Mouse (Mus musculus) liver, adult 2 months (tissue): ENCODE data around the gene Mrps17. TPM values are rescaled to one million over a fixed set of nuclear protein-coding genes. Genes with fewer than 3 reads are reported as not detected.
"Not testable (repeated sequence)": the region's sequence is repeated elsewhere in the genome, so short reads cannot be mapped to it uniquely, and the experiment has no call there.

ENCODE experiments used
- DNase-seq: peaks from one replicate; pipeline ENCODE4 v3.0.0-alpha.2; 2011; ENCODE audit warnings: low read depth, low spot score; ENCODE audit errors: extremely low read depth
- H3K27ac ChIP-seq: fragments of 200-500 bp; replicated peaks from 2 replicates; pipeline ENCODE4 v1.5.1; 2012; ENCODE audit warnings: low read depth, mild to moderate bottlenecking, control low read depth, inconsistent platforms, low read length; ENCODE audit not compliant: insufficient read depth
- H3K27me3 ChIP-seq: fragments of 200-500 bp; 2 replicates; pipeline ENCODE4 v1.6.1; 2012; ENCODE audit warnings: mild to moderate bottlenecking, moderate library complexity, low read length, inconsistent platforms; ENCODE audit not compliant: control insufficient read depth, insufficient read depth
- H3K36me3 ChIP-seq: fragments of 200-500 bp; 2 replicates; pipeline ENCODE4 v1.6.1; 2012; ENCODE audit warnings: low read length, inconsistent platforms; ENCODE audit not compliant: control insufficient read depth, insufficient read depth
- H3K4me1 ChIP-seq: fragments of 200-500 bp; 2 replicates; pipeline ENCODE4 v1.6.1; 2011; ENCODE audit warnings: low read length; ENCODE audit not compliant: control insufficient read depth, insufficient read depth
- H3K4me3 ChIP-seq: fragments of 200-500 bp; 2 replicates; pipeline ENCODE4 v1.5.1; 2011; ENCODE audit warnings: low read depth, mild to moderate bottlenecking, control low read depth, low read length, moderate library complexity; ENCODE audit not compliant: insufficient read depth
- H3K79me2 ChIP-seq: fragments of 200-500 bp; 2 replicates; pipeline ENCODE4 v1.6.1; 2012; ENCODE audit warnings: inconsistent platforms, mild to moderate bottlenecking, low read length, moderate library complexity; ENCODE audit not compliant: control insufficient read depth, insufficient read depth
- H3K9ac ChIP-seq: fragments of 200-500 bp; 2 replicates; pipeline ENCODE4 v1.6.1; 2012; ENCODE audit warnings: low read depth, mild to moderate bottlenecking, control low read depth, inconsistent platforms, low read length
- CTCF ChIP-seq: fragments of 200-500 bp; IDR thresholded peaks from 2 replicates; pipeline ENCODE4 v1.5.1; 2011; ENCODE audit warnings: low read depth, low read length, control low read depth
- POLR2A ChIP-seq: fragments of 200-500 bp; IDR thresholded peaks from 2 replicates; pipeline ENCODE4 v1.6.1; 2011; ENCODE audit warnings: low read length, control low read depth; ENCODE audit not compliant: insufficient read depth; ENCODE audit errors: extremely low read depth
- WGBS: fragments of 180-500 bp; shearing (Covaris S2); methylation state at CpG from one replicate; pipeline ENCODE4 v1.1.7; 2018; 5-methylcytosine and 5-hydroxymethylcytosine counted together
- polyA plus RNA-seq: library from polyadenylated mRNA; depleted of rRNA; stranded (reverse); fragments of >200 nt; gene quantifications from 2 replicates; pipeline ENCODE4 v1.2.3, GENCODE M21; 2012; rRNA removed
- total RNA-seq: library from RNA; depleted of rRNA; stranded (reverse); fragments of >200 nt; gene quantifications from 2 replicates; pipeline ENCODE4 v1.2.3, GENCODE M21; 2014; rRNA removed

Mrps17 gene
- total RNA-seq (55.5 and 60.8 TPM in 2 replicates), polyA plus RNA-seq (78.0 and 94.6 TPM in 2 replicates)

DNA sequence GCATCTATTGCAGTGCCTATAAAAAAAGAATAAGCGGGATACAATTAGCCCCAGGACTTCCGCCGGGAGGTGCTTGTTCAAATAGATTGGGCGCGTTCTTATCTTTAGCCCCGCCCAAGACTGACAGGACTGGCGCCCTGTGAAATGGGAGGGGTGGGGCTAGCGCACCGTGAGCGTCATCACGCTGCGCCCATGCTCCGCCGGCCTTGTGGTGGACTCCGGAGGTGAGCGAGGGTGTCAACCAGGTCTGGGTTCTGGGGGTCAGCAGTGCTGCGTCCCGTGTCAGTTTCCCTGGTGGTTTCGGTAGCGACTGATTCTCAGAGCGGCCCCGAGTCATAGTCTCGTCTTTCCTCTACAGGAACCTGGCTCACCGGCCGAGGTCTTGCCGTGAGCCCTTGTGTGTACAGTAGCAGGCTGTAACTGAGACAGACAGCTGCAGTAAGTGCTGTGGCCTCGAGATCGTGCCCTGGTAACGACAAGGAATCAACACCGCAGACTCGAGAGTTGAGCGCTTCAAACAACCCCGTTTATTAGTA, at the start of gene Mrps17:
Gene Mrps17, plus strand, starts transcription at position 172 of the 536 bp plus-strand sequence.
- Histone ChIP-seq H3K9ac (peak within 1 kb of the TSS; percentile 92), H3K79me2 (peaks cover 3% of the 10 kb centered on the region; the same call in 1 of the 2 replicates), H3K36me3 (peaks cover 8% of the 10 kb centered on the region), H3K27me3 (no peaks in the 10 kb centered on the region), H3K27ac (peak within 1 kb of the TSS; percentile 93), H3K4me3 (peak within 1 kb of the TSS; percentile 99), H3K4me1 (no peaks in the 10 kb centered on the region; the same call in 1 of the 2 replicates)
- peak; percentile 85 for DNase-seq
- under 1% methylated on average over 33 of the region's 33 CpGs for WGBS
- TF ChIP-seq CTCF (no peak), POLR2A (peak; percentile 85)

DNA sequence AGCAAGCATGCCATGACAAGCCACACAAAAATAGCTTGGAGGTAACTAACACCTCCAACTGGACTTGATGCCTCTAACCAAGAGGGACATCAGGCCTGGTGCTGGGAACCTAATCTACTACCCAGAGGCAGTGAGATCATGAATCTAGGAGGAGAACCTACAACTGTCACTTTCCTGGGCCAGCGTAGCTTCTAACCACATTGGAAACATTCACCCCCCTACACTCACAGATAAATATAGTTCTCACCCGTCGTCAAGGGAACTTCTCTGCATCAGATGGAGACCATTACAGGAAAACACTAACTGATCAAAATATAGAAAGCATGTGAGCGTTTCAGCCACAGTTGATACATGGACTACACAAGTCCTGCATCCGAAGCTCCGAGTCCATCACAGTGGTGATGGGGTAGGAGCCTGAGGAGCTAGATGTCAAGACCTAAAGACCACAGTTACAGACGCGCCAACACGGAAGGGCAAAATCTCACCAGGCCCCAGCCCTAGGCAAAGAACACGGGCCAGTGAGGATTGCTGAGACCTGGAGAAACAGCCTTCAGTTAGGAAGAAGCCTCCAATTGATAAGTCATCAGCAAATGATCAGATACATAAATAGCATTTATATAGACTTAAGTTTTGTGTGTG, 48.9 kb upstream of the Mrps17 start:
- TF ChIP-seq POLR2A (no peak), CTCF (no peak)
- H3K79me2 ChIP-seq, result peaks cover 12% of the 10 kb centered on the region; the same call in 1 of the 2 replicates
- H3K27me3 ChIP-seq, result no peaks in the 10 kb centered on the region
- no peaks in the 10 kb centered on the region for H3K36me3 ChIP-seq
- no peak for DNase-seq
- H3K9ac ChIP-seq, result no peak overlapping the region
- H3K4me1 ChIP-seq, result 0 out of 2 replicates have a peak, but pooled peaks cover 3% of the 10 kb centered on the region
- H3K27ac ChIP-seq, result no peak overlapping the region
- no peak overlapping the region for H3K4me3 ChIP-seq
- 94% methylated on average over 10 of the region's 10 CpGs for WGBS

DNA sequence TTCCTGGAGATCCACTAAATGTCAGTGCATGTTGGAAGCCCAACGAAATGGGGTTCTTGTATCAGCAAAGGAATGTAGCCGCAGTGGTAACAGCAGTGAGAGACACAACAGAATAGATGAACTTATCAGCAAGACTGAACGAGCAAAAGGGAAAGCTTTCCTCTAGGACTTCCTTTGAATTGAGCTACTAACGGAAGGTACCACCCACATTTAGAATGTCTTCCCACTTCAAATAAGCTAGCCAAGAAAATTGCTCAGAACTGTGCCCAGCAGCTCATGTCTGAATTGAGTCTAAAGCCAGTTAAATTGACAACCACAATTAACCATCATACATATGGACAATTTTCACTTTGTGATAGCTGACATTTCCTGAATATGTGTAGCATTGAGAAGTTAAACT, 47.4 kb upstream of the Mrps17 start:
- no peak for DNase-seq
- WGBS, result 84% methylated on average over 4 of the region's 4 CpGs
- H3K27ac ChIP-seq, result no peak overlapping the region
- H3K4me3 ChIP-seq, result no peak overlapping the region
- H3K4me1 ChIP-seq, result 0 out of 2 replicates have a peak, but pooled peaks cover 3% of the 10 kb centered on the region
- H3K9ac ChIP-seq, result no peak overlapping the region
- no peaks in the 10 kb centered on the region for H3K27me3 ChIP-seq
- H3K79me2 ChIP-seq, result peaks cover 10% of the 10 kb centered on the region; the same call in 1 of the 2 replicates
- no peaks in the 10 kb centered on the region for H3K36me3 ChIP-seq
- no peak for TF ChIP-seq CTCF
- TF ChIP-seq POLR2A, result no peak

DNA sequence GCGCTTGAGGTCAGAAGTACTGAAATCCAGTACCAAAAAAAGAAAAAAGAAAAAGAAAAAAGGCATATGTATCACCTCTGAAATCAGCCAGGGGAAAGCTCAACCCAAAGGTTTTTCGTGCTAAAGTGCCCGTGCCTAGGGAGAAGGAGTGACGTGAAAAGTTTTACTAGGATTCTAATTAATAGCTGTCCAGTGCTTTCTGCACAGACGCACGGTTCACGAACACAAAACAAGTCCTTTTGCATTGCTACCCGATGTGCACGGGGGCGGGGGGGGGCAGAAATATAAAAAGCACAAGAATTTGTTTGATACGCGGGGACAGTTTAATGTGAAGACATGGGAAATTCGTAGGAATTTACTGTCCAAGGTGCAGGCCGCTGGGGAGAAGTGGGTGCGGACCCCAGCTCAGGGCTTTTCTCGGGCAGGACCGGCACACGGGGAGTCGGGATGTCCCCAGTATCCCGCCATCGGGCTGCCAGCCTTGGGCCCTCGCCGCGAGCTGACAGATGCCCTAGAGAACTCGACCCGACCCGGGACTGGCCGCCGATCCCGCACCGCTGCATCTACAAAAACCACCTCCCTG, 45.8 kb upstream of the Mrps17 start:
- H3K36me3 ChIP-seq, result no peaks in the 10 kb centered on the region
- 0 out of 2 replicates have a peak, but pooled peaks cover 3% of the 10 kb centered on the region for H3K4me1 ChIP-seq
- WGBS, result under 1% methylated on average over 31 of the region's 31 CpGs
- H3K27ac ChIP-seq, result peak overlapping the region; percentile 26; the same call in 1 of the 2 replicates
- TF ChIP-seq POLR2A (no peak), CTCF (no peak)
- H3K4me3 ChIP-seq, result peak overlapping the region; percentile 77
- no peaks in the 10 kb centered on the region for H3K27me3 ChIP-seq
- H3K9ac ChIP-seq, result peak overlapping the region; percentile 81
- DNase-seq, result peak; percentile 37
- peaks cover 8% of the 10 kb centered on the region; the same call in 1 of the 2 replicates for H3K79me2 ChIP-seq

DNA sequence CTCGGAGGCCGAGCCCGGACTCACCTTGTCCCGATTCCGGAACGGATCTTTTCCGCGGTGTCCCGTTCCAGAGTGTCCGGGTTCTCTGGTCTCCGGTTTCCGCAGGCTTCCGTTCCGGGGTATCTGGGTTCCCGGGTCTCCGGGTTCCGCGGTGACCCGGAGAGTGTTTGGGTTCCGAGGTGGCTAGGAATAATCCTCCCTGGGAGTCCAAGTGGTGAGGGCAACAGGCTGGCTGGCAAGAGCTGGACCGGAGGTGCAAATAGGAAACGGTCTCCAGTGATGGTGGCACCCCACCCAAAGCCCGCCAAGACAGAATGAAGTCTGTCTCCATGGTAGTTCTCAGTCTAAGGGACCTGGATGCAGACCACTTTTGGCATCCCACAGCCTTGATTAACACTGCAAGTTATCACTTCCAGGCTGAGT, 45.2 kb upstream of the Mrps17 start, which contains the start of gene Zfp11:
Gene Zfp11, minus strand, starts transcription at position 64 of the 423 bp plus-strand sequence.
- Histone ChIP-seq H3K27ac (peak within 1 kb of the TSS; percentile 26; the same call in 1 of the 2 replicates), H3K4me3 (peak within 1 kb of the TSS; percentile 77)
- WGBS, result 1% methylated on average over 23 of the region's 23 CpGs

DNA sequence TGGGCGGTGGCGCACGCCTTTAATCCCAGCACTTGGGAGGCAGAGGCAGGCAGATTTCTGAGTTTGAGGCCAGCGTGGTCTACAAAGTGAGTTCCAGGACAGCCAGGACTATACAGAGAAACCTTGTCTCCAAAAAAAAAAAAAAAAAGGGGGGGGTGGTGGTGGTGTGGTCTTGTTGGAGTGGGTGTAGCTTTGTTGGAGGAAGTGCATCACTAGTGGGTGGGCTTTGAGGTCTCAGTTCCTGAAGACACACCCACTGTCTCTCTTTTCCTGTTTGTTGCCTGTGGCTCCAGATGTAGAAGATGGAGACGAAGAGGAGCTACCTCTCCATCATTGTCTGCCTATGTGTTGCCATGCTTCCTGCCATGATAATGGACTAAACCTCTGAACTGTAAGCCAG, 30.2 kb upstream of the Mrps17 start:
- H3K4me3 ChIP-seq, H3K4me1 ChIP-seq, H3K27ac ChIP-seq, H3K27me3 ChIP-seq, DNase-seq, H3K36me3 ChIP-seq, H3K9ac ChIP-seq, H3K79me2 ChIP-seq: not testable (repeated sequence)
- WGBS, result 94% methylated on average over 5 of the region's 5 CpGs

More for the DNA sequence above, 45.2 kb upstream of the Mrps17 start, which contains the start of gene Zfp11:
- Histone ChIP-seq H3K36me3 (no peaks in the 10 kb centered on the region), H3K79me2 (peaks cover 8% of the 10 kb centered on the region; the same call in 1 of the 2 replicates), H3K9ac (peak within 1 kb of the TSS; percentile 81), H3K4me1 (0 out of 2 replicates have a peak, but pooled peaks cover 3% of the 10 kb centered on the region), H3K27me3 (no peaks in the 10 kb centered on the region)
- DNase-seq, result peak; percentile 68
- TF ChIP-seq CTCF (no peak), POLR2A (peak; percentile 78)
